Mouse (Mus musculus): ENCODE data around the gene Dmwd. TPM values are rescaled to one million over a fixed set of nuclear protein-coding genes. Genes with fewer than 3 reads are reported as not detected.
A peak's percentile ranks its signal among the peaks of the same experiment; 100 is the strongest.

Dmwd gene
- polyA plus RNA-seq, 1 experiment: 13.4 TPM

GRCm38 (mm10) chr7:19051161-19051560 lies 24.9 kb upstream of the Dmwd start:
- H3K36me3 ChIP-seq (replicated peaks; ENCODE audit: low read length): peaks cover 96% of the 10 kb centered on the region

GRCm38 (mm10) chr7:19052345-19053135 lies 23.5 kb upstream of the Dmwd start:
- TF ChIP-seq FLI1 (IDR thresholded peaks at IDR 0.05; ENCODE audit: low read length) (no peak), GATA1 (IDR thresholded peaks at IDR 0.05; ENCODE audit: borderline replicate concordance, low read length) (no peak)
- Histone ChIP-seq H3K36me3 (replicated peaks; ENCODE audit: low read length) (peaks cover 84% of the 10 kb centered on the region), H3K9me3 (no peaks in the 10 kb centered on the region), H3K4me3 (replicated peaks) (no peak overlapping the region), H3K27me3 (replicated peaks) (peaks cover 8% of the 10 kb centered on the region), H3K4me1 (peaks cover 5% of the 10 kb centered on the region)

More at GRCm38 (mm10) chr7:19051161-19051560, 24.9 kb upstream of the Dmwd start:
- no peak for TF ChIP-seq GATA1 (IDR thresholded peaks at IDR 0.05; ENCODE audit: borderline replicate concordance, low read length)
- no peak for TF ChIP-seq FLI1 (IDR thresholded peaks at IDR 0.05; ENCODE audit: low read length)
- Histone ChIP-seq H3K4me1 (no peaks in the 10 kb centered on the region), H3K4me3 (replicated peaks) (no peak overlapping the region), H3K9me3 (no peaks in the 10 kb centered on the region), H3K27me3 (replicated peaks) (peaks cover 2% of the 10 kb centered on the region)

GRCm38 (mm10) chr7:19053136-19053532 lies 22.9 kb upstream of the Dmwd start:
- no peak overlapping the region for H3K4me3 ChIP-seq (replicated peaks)

GRCm38 (mm10) chr7:19054047-19054776 lies 21.8 kb upstream of the Dmwd start, which contains the start of gene Rsph6a:
Rsph6a (plus strand) TSS chr7:19054690.
- Histone ChIP-seq H3K4me1 (peaks cover 7% of the 10 kb centered on the region), H3K36me3 (replicated peaks; ENCODE audit: low read length) (peaks cover 68% of the 10 kb centered on the region), H3K4me3 (replicated peaks) (no peak within 1 kb of the TSS), H3K9me3 (no peaks in the 10 kb centered on the region), H3K27me3 (replicated peaks) (peaks cover 11% of the 10 kb centered on the region)
- TF ChIP-seq GATA1 (IDR thresholded peaks at IDR 0.05; ENCODE audit: borderline replicate concordance, low read length): no peak
- no peak for TF ChIP-seq FLI1 (IDR thresholded peaks at IDR 0.05; ENCODE audit: low read length)

More at GRCm38 (mm10) chr7:19053136-19053532, 22.9 kb upstream of the Dmwd start:
- Histone ChIP-seq H3K4me1 (peaks cover 7% of the 10 kb centered on the region), H3K9me3 (no peaks in the 10 kb centered on the region), H3K27me3 (replicated peaks) (peaks cover 10% of the 10 kb centered on the region), H3K36me3 (replicated peaks; ENCODE audit: low read length) (peaks cover 79% of the 10 kb centered on the region)
- no peak for TF ChIP-seq GATA1 (IDR thresholded peaks at IDR 0.05; ENCODE audit: borderline replicate concordance, low read length)
- TF ChIP-seq FLI1 (IDR thresholded peaks at IDR 0.05; ENCODE audit: low read length): no peak

GRCm38 (mm10) chr7:19054777-19055076 lies 21.3 kb upstream of the Dmwd start:
- Histone ChIP-seq H3K36me3 (replicated peaks; ENCODE audit: low read length) (peaks cover 63% of the 10 kb centered on the region), H3K4me1 (peaks cover 7% of the 10 kb centered on the region), H3K9me3 (no peaks in the 10 kb centered on the region), H3K27me3 (replicated peaks) (peaks cover 14% of the 10 kb centered on the region), H3K4me3 (replicated peaks) (no peak overlapping the region)
- TF ChIP-seq FLI1 (IDR thresholded peaks at IDR 0.05; ENCODE audit: low read length): no peak
- no peak for TF ChIP-seq GATA1 (IDR thresholded peaks at IDR 0.05; ENCODE audit: borderline replicate concordance, low read length)

- H3K9me3 ChIP-seq: no peaks in the 10 kb centered on the region
- peaks cover 59% of the 10 kb centered on the region for H3K36me3 ChIP-seq (replicated peaks; ENCODE audit: low read length)
- peaks cover 7% of the 10 kb centered on the region for H3K4me1 ChIP-seq
- H3K27me3 ChIP-seq (replicated peaks): peaks cover 17% of the 10 kb centered on the region
- H3K4me3 ChIP-seq (replicated peaks): no peak overlapping the region
- TF ChIP-seq GATA1 (IDR thresholded peaks at IDR 0.05; ENCODE audit: borderline replicate concordance, low read length) (no peak), FLI1 (IDR thresholded peaks at IDR 0.05; ENCODE audit: low read length) (no peak)
These were observed 20.9 kb upstream of the Dmwd start for GRCm38 (mm10) chr7:19055108-19055507.

- no peak for TF ChIP-seq FLI1 (IDR thresholded peaks at IDR 0.05; ENCODE audit: low read length)
- TF ChIP-seq GATA1 (IDR thresholded peaks at IDR 0.05; ENCODE audit: borderline replicate concordance, low read length): no peak
- peaks cover 36% of the 10 kb centered on the region for H3K36me3 ChIP-seq (replicated peaks; ENCODE audit: low read length)
- peaks cover 31% of the 10 kb centered on the region for H3K27me3 ChIP-seq (replicated peaks)
- H3K9me3 ChIP-seq: no peaks in the 10 kb centered on the region
- peaks cover 7% of the 10 kb centered on the region for H3K4me1 ChIP-seq
- no peak overlapping the region for H3K4me3 ChIP-seq (replicated peaks)
These were observed 18.6 kb upstream of the Dmwd start for GRCm38 (mm10) chr7:19057405-19057804.

- H3K27me3 ChIP-seq (replicated peaks): peaks cover 77% of the 10 kb centered on the region
- peaks cover 4% of the 10 kb centered on the region; the same call in 1 of the 2 replicates for H3K4me1 ChIP-seq
- H3K4me3 ChIP-seq (replicated peaks): peak overlapping the region; percentile 42
- H3K9me3 ChIP-seq: peaks cover 23% of the 10 kb centered on the region
- no peaks in the 10 kb centered on the region for H3K36me3 ChIP-seq (replicated peaks; ENCODE audit: low read length)
- TF ChIP-seq GATA1 (IDR thresholded peaks at IDR 0.05; ENCODE audit: borderline replicate concordance, low read length) (no peak), FLI1 (IDR thresholded peaks at IDR 0.05; ENCODE audit: low read length) (no peak)
These were observed 10.1 kb upstream of the Dmwd start for GRCm38 (mm10) chr7:19065896-19066295.

GRCm38 (mm10) chr7:19067063-19067462 lies 9.0 kb upstream of the Dmwd start:
- TF ChIP-seq FLI1 (IDR thresholded peaks at IDR 0.05; ENCODE audit: low read length) (no peak), GATA1 (IDR thresholded peaks at IDR 0.05; ENCODE audit: borderline replicate concordance, low read length) (no peak)
- H3K36me3 ChIP-seq (replicated peaks; ENCODE audit: low read length): no peaks in the 10 kb centered on the region
- peaks cover 23% of the 10 kb centered on the region for H3K9me3 ChIP-seq
- peaks cover 76% of the 10 kb centered on the region for H3K27me3 ChIP-seq (replicated peaks)
- H3K4me1 ChIP-seq: peaks cover 4% of the 10 kb centered on the region; the same call in 1 of the 2 replicates
- H3K4me3 ChIP-seq (replicated peaks): no peak overlapping the region

- TF ChIP-seq FLI1 (IDR thresholded peaks at IDR 0.05; ENCODE audit: low read length): no peak
- TF ChIP-seq GATA1 (IDR thresholded peaks at IDR 0.05; ENCODE audit: borderline replicate concordance, low read length): no peak
- Histone ChIP-seq H3K9me3 (peaks cover 23% of the 10 kb centered on the region), H3K36me3 (replicated peaks; ENCODE audit: low read length) (no peaks in the 10 kb centered on the region), H3K4me3 (replicated peaks) (no peak overlapping the region), H3K4me1 (peaks cover 4% of the 10 kb centered on the region; the same call in 1 of the 2 replicates), H3K27me3 (replicated peaks) (peaks cover 76% of the 10 kb centered on the region)
These were observed 8.1 kb upstream of the Dmwd start for GRCm38 (mm10) chr7:19067935-19068334.

All from megakaryocyte, embryonic 14.5 days (primary cell).